Mouse (Mus musculus) kidney, postnatal 14 days (tissue): ENCODE results near the gene Zfp800.

Source experiments
- DNase-seq: peaks from one replicate; pipeline ENCODE4 v3.0.0; 2022; ENCODE audit warnings: mixed read lengths

The Zfp800 gene

GRCm38 (mm10) chr6:28193901-28194300, 203.9 kb downstream of the Zfp800 start:
- DNase-seq = no peak

- no peak for DNase-seq
These were observed 205.9 kb downstream of the Zfp800 start for GRCm38 (mm10) chr6:28191935-28192334.
